Mouse (Mus musculus): ENCODE results near the gene Marveld3. TPM values are rescaled to one million over a fixed set of nuclear protein-coding genes. Genes with fewer than 3 reads are reported as not detected.

Marveld3 gene
- polyA plus RNA-seq, 1 experiment from 2014 or later = 3.9 TPM

DNA sequence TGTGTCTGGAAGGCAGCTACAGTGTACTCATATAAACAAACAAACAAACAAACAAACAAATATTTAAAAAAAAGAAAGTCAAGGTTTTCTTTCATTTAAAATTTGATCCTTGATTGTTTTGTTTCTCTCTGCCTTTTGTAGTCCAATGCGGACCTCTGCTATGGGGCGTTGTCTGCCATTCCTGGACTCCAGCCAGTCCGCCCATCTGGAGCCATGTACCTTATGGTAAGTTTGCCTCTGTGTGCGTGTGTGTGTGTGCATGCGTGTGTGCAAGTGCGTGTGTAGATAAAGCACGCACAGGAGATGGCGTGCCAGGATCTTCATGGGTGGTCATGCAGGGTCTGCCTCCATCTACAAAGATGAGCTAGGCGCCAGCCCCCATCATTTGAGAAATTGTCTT, 35.4 kb upstream of the Marveld3 start:
- 0 out of 2 replicates have a peak, but pooled peaks cover 3% of the 10 kb centered on the region for H3K27me3 ChIP-seq (ENCODE audit: insufficient read depth, low read length)
- no peak overlapping the region for H3K27ac ChIP-seq (ENCODE audit: low read length)
- no peak overlapping the region for H3K4me2 ChIP-seq (replicated peaks; ENCODE audit: low read depth, low read length)
- 90% methylated on average over 9 of the region's 9 CpGs for WGBS
- no peaks in the 10 kb centered on the region for H3K4me1 ChIP-seq (ENCODE audit: insufficient read depth, low read length)
- H3K4me3 ChIP-seq (ENCODE audit: low read length) = no peak overlapping the region
- no peak for ATAC-seq (ENCODE audit: low FRiP score, low TSS enrichment)
- no peaks in the 10 kb centered on the region for H3K36me3 ChIP-seq (ENCODE audit: insufficient read depth, low read length)
- no peaks in the 10 kb centered on the region for H3K9me3 ChIP-seq (ENCODE audit: low read length)
- no peak overlapping the region for H3K9ac ChIP-seq (replicated peaks; ENCODE audit: low read length)

DNA sequence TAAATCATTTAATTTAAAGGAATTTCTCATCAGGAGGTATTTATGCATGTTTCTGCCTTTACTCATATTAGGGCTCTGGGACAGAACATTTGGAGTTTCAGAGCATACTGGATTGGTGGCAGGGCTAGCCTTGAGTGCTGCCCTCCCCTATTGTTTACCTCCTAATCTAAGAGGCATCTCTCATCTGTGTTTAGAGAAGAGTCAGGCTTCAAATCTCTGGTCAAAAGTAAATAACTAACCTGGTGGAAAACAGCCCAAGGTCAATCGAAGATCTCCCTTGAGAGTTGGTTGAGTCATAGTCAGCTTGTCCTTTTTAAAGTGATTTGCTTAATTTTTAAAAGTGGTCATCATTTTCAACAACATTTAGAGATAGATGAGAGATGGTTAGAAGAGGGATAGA, 30.9 kb upstream of the Marveld3 start:
- no peak overlapping the region for H3K4me3 ChIP-seq (ENCODE audit: low read length)
- H3K9me3 ChIP-seq (ENCODE audit: low read length) = no peaks in the 10 kb centered on the region
- H3K27ac ChIP-seq (ENCODE audit: low read length) = no peak overlapping the region
- H3K36me3 ChIP-seq (ENCODE audit: insufficient read depth, low read length) = no peaks in the 10 kb centered on the region
- no peak for ATAC-seq (ENCODE audit: low FRiP score, low TSS enrichment)
- WGBS = 88% methylated on average over 1 of the region's 1 CpGs
- 0 out of 2 replicates have a peak, but pooled peaks cover 3% of the 10 kb centered on the region for H3K27me3 ChIP-seq (ENCODE audit: insufficient read depth, low read length)
- no peaks in the 10 kb centered on the region for H3K4me1 ChIP-seq (ENCODE audit: insufficient read depth, low read length)
- H3K4me2 ChIP-seq (replicated peaks; ENCODE audit: low read depth, low read length) = no peak overlapping the region
- H3K9ac ChIP-seq (replicated peaks; ENCODE audit: low read length) = no peak overlapping the region

DNA sequence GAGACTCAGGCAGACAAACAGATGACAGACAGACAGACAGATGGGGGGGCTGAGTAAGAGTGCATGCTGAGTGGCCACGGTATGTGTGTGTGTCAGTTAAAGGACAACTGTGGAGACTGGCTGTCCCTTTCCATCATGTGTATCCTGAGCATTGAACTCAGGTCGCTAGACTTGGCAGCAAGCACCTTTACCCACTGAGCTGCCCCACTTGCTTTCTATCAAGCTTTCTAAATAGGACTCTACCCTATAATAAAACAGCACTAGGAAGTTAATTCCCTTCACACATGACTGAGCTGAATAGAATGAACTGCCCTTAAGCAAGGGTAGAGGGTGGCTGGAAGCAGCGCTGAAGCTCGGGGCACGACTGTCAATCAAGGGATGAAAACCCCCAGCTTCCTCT, 30.2 kb upstream of the Marveld3 start:
- no peak overlapping the region for H3K9ac ChIP-seq (replicated peaks; ENCODE audit: low read length)
- no peak for ATAC-seq (ENCODE audit: low FRiP score, low TSS enrichment)

DNA sequence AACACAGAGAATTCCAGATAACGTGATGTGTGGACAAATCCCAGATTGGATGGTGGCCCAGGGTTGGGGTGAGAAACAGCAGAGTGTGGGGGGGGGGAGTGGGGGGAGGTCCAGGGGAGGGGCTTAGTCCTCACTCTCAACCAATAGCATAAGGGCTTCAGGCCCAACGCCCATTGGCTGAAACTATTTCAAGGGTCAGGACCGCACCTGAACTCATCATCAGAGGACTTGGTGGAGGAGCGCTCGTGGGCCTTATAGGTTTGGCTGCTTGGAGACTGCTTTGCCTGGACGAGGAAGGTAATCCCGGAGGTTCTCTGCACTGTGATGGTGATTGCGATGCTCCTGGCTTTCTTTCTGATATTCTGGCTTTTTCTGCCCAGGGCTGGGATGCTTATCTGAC, 28.2 kb upstream of the Marveld3 start, which contains the start of gene Tat:
TSS of gene Tat (plus strand) at position 214 of the 400 bp plus-strand sequence.
- Histone ChIP-seq H3K27ac (ENCODE audit: low read length) (no peak within 1 kb of the TSS), H3K4me2 (replicated peaks; ENCODE audit: low read depth, low read length) (no peak within 1 kb of the TSS), H3K36me3 (ENCODE audit: insufficient read depth, low read length) (no peaks in the 10 kb centered on the region), H3K4me3 (ENCODE audit: low read length) (no peak within 1 kb of the TSS), H3K9ac (replicated peaks; ENCODE audit: low read length) (no peak within 1 kb of the TSS), H3K27me3 (ENCODE audit: insufficient read depth, low read length) (no peaks in the 10 kb centered on the region; the same call in 1 of the 2 replicates), H3K4me1 (ENCODE audit: insufficient read depth, low read length) (no peaks in the 10 kb centered on the region), H3K9me3 (ENCODE audit: low read length) (no peaks in the 10 kb centered on the region)
- 81% methylated on average over 8 of the region's 8 CpGs for WGBS
- no peak for ATAC-seq (ENCODE audit: low FRiP score, low TSS enrichment)

More for the DNA sequence above, 30.2 kb upstream of the Marveld3 start:
- Histone ChIP-seq H3K36me3 (ENCODE audit: insufficient read depth, low read length) (no peaks in the 10 kb centered on the region), H3K27me3 (ENCODE audit: insufficient read depth, low read length) (peaks cover 3% of the 10 kb centered on the region; the same call in 1 of the 2 replicates), H3K4me1 (ENCODE audit: insufficient read depth, low read length) (no peaks in the 10 kb centered on the region), H3K4me3 (ENCODE audit: low read length) (no peak overlapping the region), H3K4me2 (replicated peaks; ENCODE audit: low read depth, low read length) (no peak overlapping the region), H3K27ac (ENCODE audit: low read length) (no peak overlapping the region), H3K9me3 (ENCODE audit: low read length) (no peaks in the 10 kb centered on the region)
- 74% methylated on average over 5 of the region's 5 CpGs for whole genome bisulfite sequencing

DNA sequence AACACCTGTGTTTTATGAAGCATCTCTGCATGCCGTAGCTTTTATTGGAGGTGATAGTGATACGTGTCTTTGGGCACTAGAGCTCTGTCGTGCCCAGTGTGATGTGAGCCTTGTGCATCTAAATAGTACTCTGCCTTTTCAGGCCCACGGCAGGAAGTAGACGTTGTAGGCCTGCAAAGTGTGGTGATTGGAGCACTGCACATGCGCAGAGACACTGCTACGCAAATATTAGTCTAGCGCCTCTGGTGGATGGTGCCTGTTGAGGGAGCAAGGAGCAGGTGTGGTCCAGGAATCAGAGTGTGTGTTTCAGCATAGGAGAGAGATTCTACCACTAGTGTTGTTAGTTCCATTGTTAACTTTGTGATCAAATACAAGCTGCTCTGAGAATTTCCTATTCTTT, 27.1 kb upstream of the Marveld3 start:
- Histone ChIP-seq H3K4me3 (ENCODE audit: low read length) (no peak overlapping the region), H3K27ac (ENCODE audit: low read length) (no peak overlapping the region), H3K36me3 (ENCODE audit: insufficient read depth, low read length) (no peaks in the 10 kb centered on the region), H3K27me3 (ENCODE audit: insufficient read depth, low read length) (peaks cover under 1% of the 10 kb centered on the region), H3K4me1 (ENCODE audit: insufficient read depth, low read length) (no peaks in the 10 kb centered on the region), H3K4me2 (replicated peaks; ENCODE audit: low read depth, low read length) (no peak overlapping the region), H3K9ac (replicated peaks; ENCODE audit: low read length) (no peak overlapping the region), H3K9me3 (ENCODE audit: low read length) (no peaks in the 10 kb centered on the region)
- no peak for ATAC-seq (ENCODE audit: low FRiP score, low TSS enrichment)
- WGBS = 85% methylated on average over 8 of the region's 8 CpGs

DNA sequence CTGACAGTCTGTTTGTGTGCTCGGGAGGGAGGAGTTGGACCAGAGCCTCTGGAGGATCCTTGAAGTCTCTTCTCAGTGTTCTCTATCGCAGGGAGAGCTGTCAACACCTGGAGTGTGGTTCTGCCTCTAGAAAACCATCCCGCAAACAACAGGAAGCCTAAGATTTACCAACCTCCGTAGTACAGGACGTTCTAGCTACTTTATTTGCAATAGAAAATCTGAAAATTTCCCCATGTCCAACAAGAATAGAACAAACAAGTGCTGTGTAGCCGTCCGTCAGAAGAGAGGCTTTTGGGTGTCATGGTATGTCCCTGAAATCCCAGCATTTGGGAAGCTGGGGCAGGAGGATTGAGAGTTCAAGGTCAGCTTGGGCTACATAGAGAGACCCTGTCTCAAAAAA, 25.8 kb upstream of the Marveld3 start:
- Histone ChIP-seq H3K27ac (ENCODE audit: low read length) (no peak overlapping the region), H3K9me3 (ENCODE audit: low read length) (no peaks in the 10 kb centered on the region), H3K27me3 (ENCODE audit: insufficient read depth, low read length) (peaks cover 9% of the 10 kb centered on the region), H3K36me3 (ENCODE audit: insufficient read depth, low read length) (no peaks in the 10 kb centered on the region), H3K9ac (replicated peaks; ENCODE audit: low read length) (no peak overlapping the region), H3K4me1 (ENCODE audit: insufficient read depth, low read length) (no peaks in the 10 kb centered on the region), H3K4me3 (ENCODE audit: low read length) (no peak overlapping the region), H3K4me2 (replicated peaks; ENCODE audit: low read depth, low read length) (no peak overlapping the region)
- ATAC-seq (ENCODE audit: low FRiP score, low TSS enrichment) = no peak
- WGBS = 85% methylated on average over 7 of the region's 7 CpGs

DNA sequence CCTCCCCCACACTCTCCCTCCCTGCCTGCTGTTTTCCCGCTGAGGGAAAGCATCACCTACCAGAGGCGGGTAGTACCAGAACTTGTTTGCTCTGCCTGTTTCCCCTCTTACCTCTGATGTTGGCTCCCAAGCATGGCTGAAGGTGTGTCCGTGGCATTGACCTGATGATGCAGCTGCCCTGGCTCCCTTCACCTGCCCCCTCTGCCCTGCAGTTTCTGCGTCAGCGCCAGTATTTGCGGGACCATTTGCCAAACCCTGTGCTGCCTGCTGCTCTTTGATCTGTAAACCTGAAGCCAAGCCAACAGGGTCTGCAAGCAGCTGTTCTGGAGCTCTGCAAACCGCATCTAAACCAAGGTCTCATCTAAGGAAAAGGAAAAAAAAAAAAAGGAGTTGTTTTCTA, 24.4 kb upstream of the Marveld3 start:
- WGBS = 50% methylated on average over 7 of the region's 7 CpGs

DNA sequence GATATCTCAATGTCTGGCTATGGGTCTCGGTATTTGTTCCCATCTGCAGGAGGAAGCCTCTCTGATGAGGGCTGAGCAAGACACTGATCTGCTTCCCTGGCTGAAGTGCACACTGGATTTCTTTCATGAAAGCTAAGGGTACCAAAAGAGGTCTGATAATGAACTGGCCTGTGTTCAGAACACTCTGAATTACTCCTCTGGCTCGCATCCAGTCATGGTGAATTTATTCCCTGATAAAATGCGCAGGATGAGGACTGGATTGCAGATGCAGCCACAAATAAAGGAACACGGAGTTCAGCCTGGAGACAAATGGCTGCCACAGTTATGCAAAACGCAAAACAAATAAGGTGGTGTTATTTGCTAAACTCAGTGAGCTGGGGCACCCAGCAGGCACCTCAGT, 21.9 kb upstream of the Marveld3 start:
- H3K27ac ChIP-seq (ENCODE audit: low read length) = no peak overlapping the region
- no peak overlapping the region for H3K4me3 ChIP-seq (ENCODE audit: low read length)
- peaks cover 19% of the 10 kb centered on the region for H3K27me3 ChIP-seq (ENCODE audit: insufficient read depth, low read length)
- no peak overlapping the region for H3K9ac ChIP-seq (replicated peaks; ENCODE audit: low read length)
- WGBS = 41% methylated on average over 5 of the region's 5 CpGs
- no peak overlapping the region for H3K4me2 ChIP-seq (replicated peaks; ENCODE audit: low read depth, low read length)
- H3K4me1 ChIP-seq (ENCODE audit: insufficient read depth, low read length) = no peaks in the 10 kb centered on the region
- no peaks in the 10 kb centered on the region for H3K36me3 ChIP-seq (ENCODE audit: insufficient read depth, low read length)
- H3K9me3 ChIP-seq (ENCODE audit: low read length) = no peaks in the 10 kb centered on the region
- no peak for ATAC-seq (ENCODE audit: low FRiP score, low TSS enrichment)

More for the DNA sequence above, 24.4 kb upstream of the Marveld3 start:
- H3K4me1 ChIP-seq (ENCODE audit: insufficient read depth, low read length) = no peaks in the 10 kb centered on the region
- H3K4me2 ChIP-seq (replicated peaks; ENCODE audit: low read depth, low read length) = no peak overlapping the region
- no peak overlapping the region for H3K27ac ChIP-seq (ENCODE audit: low read length)
- no peak for ATAC-seq (ENCODE audit: low FRiP score, low TSS enrichment)
- no peaks in the 10 kb centered on the region for H3K36me3 ChIP-seq (ENCODE audit: insufficient read depth, low read length)
- H3K9me3 ChIP-seq (ENCODE audit: low read length) = no peaks in the 10 kb centered on the region
- no peak overlapping the region for H3K9ac ChIP-seq (replicated peaks; ENCODE audit: low read length)
- no peak overlapping the region for H3K4me3 ChIP-seq (ENCODE audit: low read length)
- H3K27me3 ChIP-seq (ENCODE audit: insufficient read depth, low read length) = peaks cover 15% of the 10 kb centered on the region

DNA sequence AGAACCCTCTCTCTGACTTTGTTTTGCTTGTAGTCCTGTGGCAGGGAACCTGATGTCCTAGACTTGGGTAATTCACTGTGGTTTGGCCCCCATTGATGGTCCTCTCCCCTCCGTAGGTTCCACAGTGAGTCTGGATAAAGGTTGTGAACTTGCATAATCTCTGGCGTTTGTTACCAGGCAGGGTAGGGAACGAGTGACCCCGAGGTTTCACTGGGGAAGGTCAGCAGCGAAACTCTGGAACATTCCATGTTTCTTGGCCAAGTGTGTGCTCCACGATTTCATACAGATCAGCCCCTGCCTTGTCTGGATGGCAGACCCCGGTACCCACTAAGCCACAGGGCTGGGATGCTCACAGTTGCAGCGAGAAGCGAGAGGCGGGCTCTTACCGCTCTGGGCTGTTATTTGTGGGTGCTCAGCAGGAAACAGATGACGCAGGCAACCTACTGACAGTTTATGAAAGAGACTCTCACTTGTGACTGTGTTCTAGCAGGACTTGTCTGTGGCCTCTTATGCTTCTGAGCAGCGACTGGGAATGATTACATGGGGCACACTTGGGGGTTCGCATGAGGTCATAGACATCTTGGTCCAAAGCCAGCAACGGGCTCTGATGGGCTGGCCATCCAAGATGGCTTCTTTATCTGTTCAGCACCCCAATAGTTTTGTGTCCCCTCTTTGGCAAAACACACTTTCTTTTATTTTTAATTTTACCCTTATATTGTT, 20.5 kb upstream of the Marveld3 start:
- Histone ChIP-seq H3K4me3 (ENCODE audit: low read length) (no peak overlapping the region), H3K27me3 (ENCODE audit: insufficient read depth, low read length) (peaks cover 19% of the 10 kb centered on the region), H3K4me1 (ENCODE audit: insufficient read depth, low read length) (no peaks in the 10 kb centered on the region), H3K9ac (replicated peaks; ENCODE audit: low read length) (no peak overlapping the region), H3K4me2 (replicated peaks; ENCODE audit: low read depth, low read length) (no peak overlapping the region), H3K9me3 (ENCODE audit: low read length) (no peaks in the 10 kb centered on the region), H3K36me3 (ENCODE audit: insufficient read depth, low read length) (no peaks in the 10 kb centered on the region), H3K27ac (ENCODE audit: low read length) (no peak overlapping the region)
- ATAC-seq (ENCODE audit: low FRiP score, low TSS enrichment) = no peak
- 78% methylated on average over 15 of the region's 15 CpGs for WGBS

DNA sequence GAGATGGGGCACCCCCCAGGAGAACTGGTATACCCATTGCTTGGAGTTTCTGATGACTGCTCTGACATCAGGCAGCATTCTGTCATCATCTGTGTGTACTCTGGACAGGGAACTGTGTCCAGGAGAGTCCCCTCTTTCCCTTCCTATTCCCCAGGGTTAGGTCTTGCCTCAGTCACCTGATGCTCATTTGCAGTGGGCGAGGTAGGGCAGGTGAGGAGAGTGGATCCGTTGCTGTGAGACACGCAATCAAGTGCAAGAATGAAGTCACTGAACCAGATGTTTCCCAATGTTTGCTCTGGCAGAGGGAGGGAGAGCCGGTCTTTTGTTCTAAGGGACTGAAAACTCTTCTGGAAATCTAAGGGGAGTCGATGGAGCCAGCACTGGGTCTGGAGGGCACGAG, 17.3 kb upstream of the Marveld3 start:
- 74% methylated on average over 6 of the region's 6 CpGs for WGBS
- H3K9ac ChIP-seq (replicated peaks; ENCODE audit: low read length) = no peak overlapping the region
- H3K4me2 ChIP-seq (replicated peaks; ENCODE audit: low read depth, low read length) = no peak overlapping the region
- H3K27ac ChIP-seq (ENCODE audit: low read length) = no peak overlapping the region
- H3K27me3 ChIP-seq (ENCODE audit: insufficient read depth, low read length) = peaks cover 19% of the 10 kb centered on the region
- ATAC-seq (ENCODE audit: low FRiP score, low TSS enrichment) = no peak
- H3K4me3 ChIP-seq (ENCODE audit: low read length) = no peak overlapping the region
- peaks cover 19% of the 10 kb centered on the region; the same call in 1 of the 2 replicates for H3K9me3 ChIP-seq (ENCODE audit: low read length)
- no peaks in the 10 kb centered on the region for H3K4me1 ChIP-seq (ENCODE audit: insufficient read depth, low read length)
- no peaks in the 10 kb centered on the region for H3K36me3 ChIP-seq (ENCODE audit: insufficient read depth, low read length)
